Mouse (Mus musculus) myocyte (in vitro differentiated cells): ENCODE measurements at regions not wholly inside any gene's neighbourhood (a gene's known extent, or its start where the extent isn't known, plus 50 kb on each side); places are given as distances from the start of the nearest gene placed in this dataset.

ENCODE experiments used
- E2F4 ChIP-seq: IDR thresholded peaks from one replicate; pipeline ENCODE4 v1.6.1; 2011; ENCODE audit warnings: mild to moderate bottlenecking, control low read depth, moderate library complexity; ENCODE audit not compliant: insufficient read depth
- POLR2AphosphoS2 ChIP-seq: IDR thresholded peaks from one replicate; pipeline ENCODE4 v1.6.1; 2011; ENCODE audit warnings: low read depth, control low read depth; ENCODE audit not compliant: insufficient read length
- SRF ChIP-seq: IDR thresholded peaks from one replicate; pipeline ENCODE4 v1.6.1; 2011; ENCODE audit warnings: low read depth; ENCODE audit not compliant: control insufficient read depth, insufficient read length
- TCF12 ChIP-seq: IDR thresholded peaks from one replicate; pipeline ENCODE4 v1.6.1; 2011; ENCODE audit warnings: mild to moderate bottlenecking, control low read depth; ENCODE audit not compliant: poor library complexity, insufficient read depth, severe bottlenecking

GRCm38 (mm10) chr4:84114162-84115040 lies 560.7 kb downstream of the Bnc2 start:
- no peak for TF ChIP-seq TCF12
- TF ChIP-seq POLR2AphosphoS2, result no peak
- no peak for TF ChIP-seq SRF
- no peak for TF ChIP-seq E2F4
